8 mouse cellular contexts compared by ENCODE assay signal in the genomic region with DNA sequence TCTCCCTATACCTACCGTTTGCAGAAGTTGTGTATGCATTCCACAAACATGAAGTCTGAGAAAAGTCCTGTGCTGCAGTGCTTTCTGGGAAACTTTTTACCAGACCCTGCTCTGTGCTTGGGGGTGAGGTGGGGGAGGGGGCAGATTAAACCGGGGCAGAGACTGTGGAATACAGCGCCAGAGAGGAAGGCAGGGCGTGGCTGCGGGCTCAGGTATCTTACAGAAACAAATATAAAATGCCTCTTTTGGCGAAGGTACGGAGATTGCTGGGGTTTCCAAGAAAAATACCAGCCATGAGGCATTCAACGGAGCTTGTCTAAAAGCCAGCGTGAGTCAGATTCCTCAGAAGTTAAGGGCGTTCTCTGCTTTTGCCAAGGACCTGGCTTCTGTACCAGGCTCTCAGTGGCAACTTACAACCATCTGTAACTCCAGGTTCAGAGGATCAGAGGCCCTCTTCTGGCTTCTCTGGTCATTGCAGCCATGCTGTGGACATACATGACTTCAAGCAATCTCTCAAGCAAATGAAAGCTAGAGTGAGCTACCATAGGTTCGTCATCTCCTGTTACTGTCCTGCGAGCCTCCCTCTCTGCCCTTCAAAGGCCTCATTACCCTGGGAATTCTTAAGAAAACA. TPM values are rescaled to one million over a fixed set of nuclear protein-coding genes. Genes with fewer than 3 reads are reported as not detected.
DNase-seq lines count a peak whose midpoint lies in the region; ATAC-seq lines count a peak whose summit lies in the region.

No protein-coding gene starts in this region.

- no peak overlapping the region for H3K9ac ChIP-seq in heart, embryonic 14.5 days (ENCODE audit: low read length)

- WGBS in heart, embryonic 14.5 days = 69% methylated on average over 12 of the region's 12 CpGs

- no peak for ATAC-seq in heart, embryonic 14.5 days (ENCODE audit: insufficient number of reproducible peaks, insufficient read depth, low FRiP score, low read depth)
- no peak for ATAC-seq in inflammation-experienced regulatory T-cells, adult 6 months

- H3K9me3 ChIP-seq in heart, embryonic 14.5 days (ENCODE audit: control insufficient read depth, low read length) = no peaks in the 10 kb centered on the region

- H3K36me3 ChIP-seq in heart, embryonic 14.5 days (ENCODE audit: control insufficient read depth, insufficient read depth, low read length) = no peaks in the 10 kb centered on the region

- no peaks in the 10 kb centered on the region for H3K27me3 ChIP-seq in heart, embryonic 14.5 days (ENCODE audit: control insufficient read depth, insufficient read depth, low read length)

- H3K27ac ChIP-seq in heart, embryonic 14.5 days (replicated peaks in 1 of 2; ENCODE audit: control insufficient read depth in 1 of 2, insufficient read depth in 1 of 2, low read depth in 2 of 2, low read length in 2 of 2) = no peak overlapping the region

- DNase-seq in embryo, embryonic 10.5 days (ENCODE audit: low spot score) = peak; percentile 64
- DNase-seq in embryo, embryonic 11 days = no peak
- DNase-seq in urinary bladder, postnatal 14 days (ENCODE audit: low spot score) = peak; percentile 46
- no peak for DNase-seq in urinary bladder, postnatal 4 days (ENCODE audit: low spot score in 2 of 2)
- DNase-seq in liver = peak; percentile 29
- DNase-seq in right cerebral cortex, postnatal 4 days = peak; percentile 39

- peaks cover 0 to 29% of the 10 kb centered on the region in 2 experiments; a peak in 2 of 4 replicates for H3K4me1 ChIP-seq in heart, embryonic 14.5 days (ENCODE audit: control insufficient read depth in 2 of 2, insufficient read depth in 2 of 2, low read length in 2 of 2)

- peak overlapping the region; percentile 97 for H3K4me2 ChIP-seq in heart, embryonic 14.5 days (ENCODE audit: low read length)

- no peak overlapping the region for H3K4me3 ChIP-seq in heart, embryonic 14.5 days (ENCODE audit: control insufficient read depth in 1 of 2, insufficient read depth in 1 of 2, low read depth in 1 of 2, low read length in 2 of 2)

RNA-seq across cellular contexts. Expression of a gene that starts 1.3 kb away (rescaled TPM):
- 17.8 and 18.0 TPM in 2 replicates for polyA plus RNA-seq in heart, embryonic 14.5 days (2014; fragmentation: Nextera tagmentation; extraction: Ambion mirVana)
- 1 to 10 TPM in 2 of 3 experiments, under 1 TPM in 1; 0.39 to 2.2 (median 2.0) TPM for polyA plus RNA-seq in inflammation-experienced regulatory T-cells, adult 6 months (2017; shearing (Covaris generic))

Comparison
In these comparisons a context has a peak if more than half of its experiments do, and no peak if none do; other contexts are left out.
1. DNase-seq: peak in embryo, embryonic 10.5 days (single experiment), urinary bladder, postnatal 14 days (single experiment), liver (single experiment) and right cerebral cortex, postnatal 4 days (single experiment); none in embryo, embryonic 11 days (single experiment) and urinary bladder, postnatal 4 days (0 of 2).